Mouse (Mus musculus) C2C12 (cell line): ENCODE measurements around the gene Rufy1.

Source experiments
- CTCF ChIP-seq: IDR thresholded peaks from one replicate; pipeline ENCODE4 v1.5.1; 2011; ENCODE audit not compliant: control insufficient read depth, insufficient read depth, insufficient read length
- MAX ChIP-seq: IDR thresholded peaks from one replicate; pipeline ENCODE4 v1.6.1; 2011; ENCODE audit warnings: mild to moderate bottlenecking, control low read depth

DNA sequence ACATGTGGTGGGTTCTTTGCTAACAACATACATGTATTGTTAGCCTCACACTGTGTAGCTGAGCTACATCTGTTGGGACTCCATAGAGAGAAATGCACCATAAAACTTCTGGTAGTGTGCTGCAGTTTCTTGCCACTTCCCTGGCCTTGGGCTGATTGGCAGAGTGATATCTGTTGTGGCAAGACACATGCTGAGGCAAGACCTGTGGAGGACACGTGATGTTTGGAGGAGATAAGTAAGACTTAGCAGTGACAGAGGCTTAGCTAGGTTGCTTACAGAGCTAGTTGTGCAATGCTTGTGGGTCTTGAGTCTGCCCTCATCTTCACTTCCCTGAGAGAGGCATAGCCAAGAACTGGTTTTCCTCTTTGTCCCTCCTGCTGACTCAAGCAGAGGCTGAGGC, 75.5 kb downstream of the Rufy1 start:
- TF ChIP-seq CTCF (no peak), MAX (no peak)
